Mouse (Mus musculus) lung, postnatal 0 days (tissue): ENCODE measurements around the gene Spint2. TPM values are rescaled to one million over a fixed set of nuclear protein-coding genes. Genes with fewer than 3 reads are reported as not detected.

Experiments used
- ATAC-seq: fragments of 200-750 bp; cut with Nextera tagmentation; 2 replicates; pipeline ENCODE4 v1.8.0; 2017; ENCODE audit warnings: moderate library complexity
- DNase-seq: peaks from one replicate; pipeline ENCODE4 v3.0.0-alpha.2; 2016; ENCODE audit warnings: low spot score
- H3K27ac ChIP-seq: fragments of 300-500 bp; sonication (generic); 2 replicates; pipeline ENCODE4 v1.5.1; 2014; ENCODE audit warnings: antibody characterized with exemption, mild to moderate bottlenecking, low read length, mixed read lengths
- H3K27me3 ChIP-seq: fragments of 300-500 bp; sonication (generic); replicated peaks from 2 replicates; pipeline ENCODE4 v1.6.1; 2014; ENCODE audit warnings: low read length, mixed read lengths; ENCODE audit not compliant: insufficient read depth
- H3K36me3 ChIP-seq: fragments of 300-500 bp; sonication (generic); 2 replicates; pipeline ENCODE4 v1.6.1; 2014; ENCODE audit warnings: low read length, mixed read lengths; ENCODE audit not compliant: insufficient read depth
- H3K4me1 ChIP-seq: fragments of 300-500 bp; sonication (generic); 2 replicates; pipeline ENCODE4 v1.6.1; 2014; ENCODE audit warnings: antibody characterized with exemption, low read depth, low read length, mixed read lengths; ENCODE audit not compliant: insufficient read depth
- H3K4me2 ChIP-seq: fragments of 300-500 bp; sonication (generic); replicated peaks from 2 replicates; pipeline ENCODE4 v1.6.1; 2014; ENCODE audit warnings: low read depth, mild to moderate bottlenecking, low read length, moderate library complexity, mixed read lengths
- H3K4me3 ChIP-seq: fragments of 300-500 bp; sonication (generic); 2 replicates; pipeline ENCODE4 v1.5.1; 2014; ENCODE audit warnings: low read depth, low read length
- H3K9ac ChIP-seq: fragments of 300-500 bp; sonication (generic); replicated peaks from 2 replicates; pipeline ENCODE4 v1.6.1; 2014; ENCODE audit warnings: low read depth, mild to moderate bottlenecking
- H3K9me3 ChIP-seq: fragments of 300-500 bp; sonication (generic); 2 replicates; pipeline ENCODE4 v1.6.1; 2016; ENCODE audit warnings: low read length, mixed read lengths
- CTCF ChIP-seq: IDR thresholded peaks from 2 replicates; pipeline ENCODE4 v1.5.1; 2016; ENCODE audit warnings: antibody characterized with exemption, mild to moderate bottlenecking
- EP300 ChIP-seq: IDR thresholded peaks from 2 replicates; pipeline ENCODE4 v1.6.1; 2016; ENCODE audit warnings: antibody characterized with exemption, mild to moderate bottlenecking, control low read depth
- WGBS: fragments of 180-500 bp; shearing (Covaris S2); extraction: QIAGEN DNeasy Blood & Tissue Kit; methylation state at CpG from one replicate; pipeline ENCODE4 v1.1.7; 2014; 5-methylcytosine and 5-hydroxymethylcytosine counted together
- polyA plus RNA-seq: library from polyadenylated mRNA; unstranded; fragments of >200 nt; fragmentation: Nextera tagmentation; extraction: Ambion mirVana; gene quantifications from 2 replicates; pipeline ENCODE4 v1.2.1, GENCODE M21; 2015

Gene Spint2
- polyA plus RNA-seq, 1 experiment from 2014 or later, result 429 TPM

GRCm38 (mm10) chr7:29290691-29291485 is 9.2 kb upstream of the Spint2 start:
- 51% methylated on average over 11 of the region's 11 CpGs for WGBS
- Histone ChIP-seq H3K9me3 (no peaks in the 10 kb centered on the region), H3K4me2 (peak overlapping the region; percentile 51), H3K9ac (peak overlapping the region; percentile 27; the same call in 1 of the 2 replicates), H3K4me1 (peaks cover 9% of the 10 kb centered on the region; the same call in 1 of the 2 replicates), H3K4me3 (peak overlapping the region; percentile 53), H3K36me3 (no peaks in the 10 kb centered on the region), H3K27me3 (no peaks in the 10 kb centered on the region), H3K27ac (peak overlapping the region; percentile 95)
- DNase-seq, result no peak
- ATAC-seq, result no peak
- TF ChIP-seq CTCF (no peak), EP300 (no peak)

GRCm38 (mm10) chr7:29289856-29290255 is 8.1 kb upstream of the Spint2 start:
- Histone ChIP-seq H3K9me3 (no peaks in the 10 kb centered on the region), H3K4me2 (peak overlapping the region; percentile 73), H3K9ac (peak overlapping the region; percentile 66), H3K27ac (peak overlapping the region; percentile 95), H3K4me3 (peak overlapping the region; percentile 53), H3K4me1 (peaks cover 9% of the 10 kb centered on the region; the same call in 1 of the 2 replicates), H3K27me3 (no peaks in the 10 kb centered on the region), H3K36me3 (no peaks in the 10 kb centered on the region)
- TF ChIP-seq CTCF (no peak), EP300 (peak; percentile 72)
- ATAC-seq, result peak; percentile 59
- WGBS, result 70% methylated on average over 6 of the region's 6 CpGs
- DNase-seq, result peak; percentile 87

GRCm38 (mm10) chr7:29288942-29289638 is 7.4 kb upstream of the Spint2 start, which contains the start of gene Ppp1r14a:
Gene Ppp1r14a (plus strand): TSS chr7:29289308.
- Histone ChIP-seq H3K4me3 (peak within 1 kb of the TSS; percentile 53), H3K27me3 (no peaks in the 10 kb centered on the region), H3K4me2 (peak within 1 kb of the TSS; percentile 73), H3K4me1 (peaks cover 9% of the 10 kb centered on the region; the same call in 1 of the 2 replicates), H3K36me3 (no peaks in the 10 kb centered on the region), H3K27ac (peak within 1 kb of the TSS; percentile 95), H3K9ac (peak within 1 kb of the TSS; percentile 66), H3K9me3 (no peaks in the 10 kb centered on the region)
- TF ChIP-seq EP300, result no peak
- peak; percentile 83 for TF ChIP-seq CTCF
- DNase-seq (peak; percentile 81), ATAC-seq (peak; percentile 24)
- WGBS, result under 1% methylated on average over 56 of the region's 59 CpGs

GRCm38 (mm10) chr7:29288079-29288478 is 6.4 kb upstream of the Spint2 start:
- H3K27ac ChIP-seq, result no peak overlapping the region

GRCm38 (mm10) chr7:29287481-29287880 is 5.8 kb upstream of the Spint2 start:
- TF ChIP-seq CTCF (peak; percentile 49), EP300 (no peak)
- ATAC-seq (no peak), DNase-seq (no peak)
- Histone ChIP-seq H3K4me1 (peaks cover 7% of the 10 kb centered on the region; the same call in 1 of the 2 replicates), H3K27me3 (no peaks in the 10 kb centered on the region), H3K36me3 (no peaks in the 10 kb centered on the region), H3K9ac (no peak overlapping the region), H3K27ac (no peak overlapping the region), H3K9me3 (no peaks in the 10 kb centered on the region), H3K4me3 (no peak overlapping the region), H3K4me2 (no peak overlapping the region)
- WGBS, result 77% methylated on average over 7 of the region's 7 CpGs

More at GRCm38 (mm10) chr7:29288079-29288478, 6.4 kb upstream of the Spint2 start:
- WGBS, result 69% methylated on average over 2 of the region's 2 CpGs
- H3K4me1 ChIP-seq, result peaks cover 9% of the 10 kb centered on the region; the same call in 1 of the 2 replicates
- TF ChIP-seq CTCF (no peak), EP300 (0 out of 2 replicates have a peak, but pooled peaks have one; percentile 49)
- H3K4me2 ChIP-seq, result no peak overlapping the region
- H3K27me3 ChIP-seq, result no peaks in the 10 kb centered on the region
- no peaks in the 10 kb centered on the region for H3K36me3 ChIP-seq
- no peak overlapping the region for H3K9ac ChIP-seq
- no peaks in the 10 kb centered on the region for H3K9me3 ChIP-seq
- H3K4me3 ChIP-seq, result no peak overlapping the region
- ATAC-seq (peak; percentile 47), DNase-seq (peak; percentile 84)

- Histone ChIP-seq H3K4me1 (peaks cover 8% of the 10 kb centered on the region; the same call in 1 of the 2 replicates), H3K9me3 (no peaks in the 10 kb centered on the region), H3K4me3 (no peak overlapping the region), H3K4me2 (no peak overlapping the region), H3K27me3 (no peaks in the 10 kb centered on the region), H3K9ac (no peak overlapping the region), H3K27ac (no peak overlapping the region), H3K36me3 (no peaks in the 10 kb centered on the region)
- ATAC-seq (no peak), DNase-seq (no peak)
- TF ChIP-seq CTCF, result no peak
- TF ChIP-seq EP300, result no peak
- WGBS, result 96% methylated on average over 6 of the region's 6 CpGs
Observed at GRCm38 (mm10) chr7:29284523-29284922, 2.8 kb upstream of the Spint2 start.
